Mouse (Mus musculus) limb, embryonic 11.5 days (tissue): ENCODE data around the gene Rev3l. TPM values are rescaled to one million over a fixed set of nuclear protein-coding genes. Genes with fewer than 3 reads are reported as not detected.

ENCODE experiments used
- ATAC-seq: fragments of 200-750 bp; cut with Nextera tagmentation; 2 replicates; pipeline ENCODE4 v1.8.0; 2017; ENCODE audit warnings: low read depth; ENCODE audit not compliant: insufficient number of reproducible peaks, low FRiP score, low TSS enrichment
- DNase-seq: peaks from one replicate; pipeline ENCODE4 v3.0.0-alpha.2; 2015; ENCODE audit warnings: low spot score
- H3K27ac ChIP-seq: fragments of 300-500 bp; sonication (generic); replicated peaks from 2 replicates; pipeline ENCODE4 v1.5.1; 2014; ENCODE audit warnings: low read depth, mild to moderate bottlenecking, low read length
- H3K27me3 ChIP-seq: fragments of 300-500 bp; sonication (generic); 2 replicates; pipeline ENCODE4 v1.6.1; 2014; ENCODE audit warnings: mild to moderate bottlenecking, low read length, mixed read lengths; ENCODE audit not compliant: control insufficient read depth, insufficient read depth
- H3K36me3 ChIP-seq: fragments of 300-500 bp; sonication (generic); 2 replicates; pipeline ENCODE4 v1.6.1; 2014; ENCODE audit warnings: mild to moderate bottlenecking, low read length, moderate library complexity, mixed read lengths; ENCODE audit not compliant: control insufficient read depth, insufficient read depth
- H3K4me1 ChIP-seq: fragments of 300-500 bp; sonication (generic); 2 replicates; pipeline ENCODE4 v1.6.1; 2014; ENCODE audit warnings: low read length, mixed read lengths; ENCODE audit not compliant: control insufficient read depth, insufficient read depth
- H3K4me2 ChIP-seq: fragments of 300-500 bp; sonication (generic); 2 replicates; pipeline ENCODE4 v1.6.1; 2014; ENCODE audit warnings: low read depth, mild to moderate bottlenecking, moderate library complexity; ENCODE audit not compliant: severe bottlenecking
- H3K4me3 ChIP-seq: fragments of 300-500 bp; sonication (generic); 2 replicates; pipeline ENCODE4 v1.5.1; 2014; ENCODE audit warnings: low read depth, low read length
- H3K9ac ChIP-seq: fragments of 300-500 bp; sonication (generic); 2 replicates; pipeline ENCODE4 v1.6.1; 2014; ENCODE audit warnings: mild to moderate bottlenecking, low read length
- H3K9me3 ChIP-seq: fragments of 300-500 bp; sonication (generic); 2 replicates; pipeline ENCODE4 v1.6.1; 2016; ENCODE audit warnings: low read length; ENCODE audit not compliant: control insufficient read depth
- WGBS: fragments of 180-500 bp; shearing (Covaris S2); extraction: QIAGEN DNeasy Blood & Tissue Kit; methylation state at CpG from one replicate; pipeline ENCODE4 v1.1.7; 2014; 5-methylcytosine and 5-hydroxymethylcytosine counted together
- polyA plus RNA-seq: library from polyadenylated mRNA; unstranded; fragments of >200 nt; fragmentation: Nextera tagmentation; extraction: Ambion mirVana; gene quantifications from 2 replicates; pipeline ENCODE4 v1.2.1, GENCODE M21; 2014

Rev3l gene
- polyA plus RNA-seq: 17.0 and 17.4 TPM in 2 replicates

DNA sequence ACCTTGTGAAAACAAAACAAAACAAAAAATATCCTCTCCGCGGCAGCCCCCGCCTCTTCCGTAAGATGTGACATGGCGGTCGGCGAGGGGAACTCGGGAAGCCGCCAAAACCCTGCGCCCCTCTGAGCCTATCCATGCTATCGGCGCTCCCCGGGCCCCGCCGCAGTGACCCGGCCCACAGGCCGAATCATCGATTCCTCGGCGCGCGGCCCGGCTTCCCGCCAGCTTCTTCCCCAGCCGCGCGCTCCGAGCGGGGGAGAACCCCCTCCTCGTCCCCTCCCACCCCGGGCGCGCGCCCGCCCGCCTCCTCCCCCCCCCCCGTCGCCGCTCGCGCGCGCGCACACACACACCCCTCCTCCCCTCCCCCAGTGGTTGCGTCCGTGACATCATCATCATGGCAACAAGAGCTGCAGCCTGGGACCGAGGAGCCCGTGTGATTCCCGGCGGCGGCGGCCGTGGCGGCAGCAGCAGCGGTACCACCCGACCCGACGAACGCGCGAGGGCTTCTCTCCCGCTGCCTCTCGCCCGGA, at the start of gene Rev3l:
Rev3l (plus strand) TSS at position 383 of the 530 bp plus-strand sequence.
- under 1% methylated on average over 31 of the region's 64 CpGs for WGBS
- H3K4me3 ChIP-seq: peak within 1 kb of the TSS; percentile 72
- peak within 1 kb of the TSS; percentile 82 for H3K9ac ChIP-seq
- peak within 1 kb of the TSS; percentile 98 for H3K27ac ChIP-seq
- peak within 1 kb of the TSS; percentile 70 for H3K4me2 ChIP-seq
- H3K9me3 ChIP-seq: no peaks in the 10 kb centered on the region
- H3K36me3 ChIP-seq: no peaks in the 10 kb centered on the region
- no peaks in the 10 kb centered on the region; the same call in 1 of the 2 replicates for H3K4me1 ChIP-seq
- ATAC-seq (peak; percentile 84), DNase-seq (peak; percentile 94)
- no peaks in the 10 kb centered on the region for H3K27me3 ChIP-seq

DNA sequence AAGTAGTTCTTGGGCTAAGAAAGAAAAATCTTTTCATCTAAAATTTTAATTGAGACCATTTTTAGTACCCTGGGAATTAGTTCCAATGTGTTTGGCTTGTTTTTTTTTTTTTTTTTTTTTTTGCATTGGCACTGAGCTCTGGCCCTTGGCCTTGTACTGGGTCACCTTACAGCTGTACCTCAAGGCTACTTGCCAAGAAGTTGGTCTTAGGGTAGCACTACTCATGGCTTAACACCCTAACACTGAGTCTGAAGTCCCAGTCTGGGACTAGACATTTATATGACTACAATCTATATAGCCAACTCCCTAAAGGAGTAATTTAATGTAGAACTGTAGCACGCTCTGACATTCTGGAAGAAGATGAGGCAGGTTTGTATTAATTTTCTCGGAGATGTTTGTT, 49.4 kb upstream of the Rev3l start:
- WGBS: 77% methylated on average over 2 of the region's 2 CpGs
- Histone ChIP-seq H3K27ac (no peak overlapping the region), H3K4me1 (no peaks in the 10 kb centered on the region), H3K9ac (no peak overlapping the region), H3K4me2 (no peak overlapping the region), H3K36me3 (no peaks in the 10 kb centered on the region), H3K4me3 (no peak overlapping the region), H3K27me3 (no peaks in the 10 kb centered on the region), H3K9me3 (no peaks in the 10 kb centered on the region)
- ATAC-seq (no peak), DNase-seq (no peak)

DNA sequence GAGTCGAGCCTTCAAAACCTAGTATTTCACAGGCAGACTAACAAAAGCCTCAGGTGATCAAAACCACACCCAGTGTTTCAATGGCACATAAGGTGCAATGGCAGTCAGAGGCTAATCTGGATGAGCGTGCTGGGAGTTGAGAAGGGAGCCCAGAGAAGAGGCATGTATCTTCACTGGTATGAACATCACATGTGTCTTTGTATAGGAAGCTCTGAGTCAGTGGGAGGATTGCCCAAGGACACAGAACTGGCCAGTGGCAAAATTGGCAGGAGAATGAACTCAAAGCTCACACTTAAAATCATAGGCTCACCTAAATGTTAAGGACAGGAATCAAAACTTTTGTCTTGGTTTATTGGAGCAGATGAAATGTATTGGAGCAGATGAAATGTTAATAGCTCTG, 48.4 kb upstream of the Rev3l start:
- H3K9me3 ChIP-seq: no peaks in the 10 kb centered on the region
- no peak overlapping the region for H3K4me2 ChIP-seq
- H3K27me3 ChIP-seq: no peaks in the 10 kb centered on the region
- no peak overlapping the region for H3K27ac ChIP-seq
- ATAC-seq (no peak), DNase-seq (no peak)
- WGBS: 85% methylated on average over 2 of the region's 2 CpGs
- no peaks in the 10 kb centered on the region for H3K4me1 ChIP-seq
- H3K9ac ChIP-seq: no peak overlapping the region
- no peaks in the 10 kb centered on the region for H3K36me3 ChIP-seq
- no peak overlapping the region for H3K4me3 ChIP-seq

DNA sequence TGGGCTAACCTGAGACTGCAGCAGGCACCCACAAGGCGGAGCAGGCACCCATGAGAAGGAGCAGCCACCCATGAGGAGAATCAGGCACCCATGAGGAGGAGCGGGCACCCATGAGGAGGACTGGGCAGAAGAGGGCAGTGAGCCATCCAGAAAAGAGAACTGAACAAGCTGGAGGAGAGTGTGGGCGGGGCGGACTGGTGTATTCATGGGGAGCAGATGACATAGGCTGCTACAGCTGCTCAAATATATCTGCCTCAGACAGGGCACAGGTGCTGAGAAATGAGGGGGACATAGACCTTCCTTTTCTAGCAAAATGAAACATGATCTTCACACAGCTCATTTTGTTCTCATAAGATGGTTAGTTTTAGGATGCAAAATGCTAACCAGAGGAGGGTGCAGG, 45.1 kb upstream of the Rev3l start:
- Histone ChIP-seq H3K4me3 (no peak overlapping the region), H3K27ac (no peak overlapping the region), H3K9me3 (no peaks in the 10 kb centered on the region), H3K9ac (no peak overlapping the region), H3K27me3 (no peaks in the 10 kb centered on the region), H3K4me2 (no peak overlapping the region), H3K36me3 (no peaks in the 10 kb centered on the region), H3K4me1 (no peaks in the 10 kb centered on the region)
- WGBS: 92% methylated on average over 4 of the region's 4 CpGs
- DNase-seq (no peak), ATAC-seq (no peak)

DNA sequence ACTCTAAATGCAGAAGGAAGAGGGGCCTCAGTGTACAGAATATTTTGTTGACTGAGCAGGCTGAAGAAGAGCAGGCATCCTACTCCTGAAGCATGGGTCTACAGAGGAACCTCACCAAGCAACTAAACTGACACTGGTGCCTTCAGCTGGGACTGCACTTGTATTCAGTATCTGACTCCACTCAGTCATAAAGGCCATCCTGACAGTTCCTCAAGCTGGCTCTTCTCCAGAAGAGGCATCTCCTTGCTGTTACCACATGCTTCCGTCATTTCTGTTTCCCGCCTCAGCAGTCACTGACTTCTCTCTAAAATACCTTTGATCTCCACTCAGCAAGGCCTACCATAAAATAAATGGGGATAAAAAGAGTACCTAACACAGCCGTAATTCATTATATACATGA, 44.1 kb upstream of the Rev3l start:
- H3K4me2 ChIP-seq: no peak overlapping the region
- no peaks in the 10 kb centered on the region for H3K27me3 ChIP-seq
- ATAC-seq: no peak
- DNase-seq: no peak
- H3K4me1 ChIP-seq: no peaks in the 10 kb centered on the region
- no peaks in the 10 kb centered on the region for H3K36me3 ChIP-seq
- H3K9me3 ChIP-seq: no peaks in the 10 kb centered on the region
- no peak overlapping the region for H3K9ac ChIP-seq
- no peak overlapping the region for H3K4me3 ChIP-seq
- 56% methylated on average over 3 of the region's 3 CpGs for WGBS
- H3K27ac ChIP-seq: no peak overlapping the region

DNA sequence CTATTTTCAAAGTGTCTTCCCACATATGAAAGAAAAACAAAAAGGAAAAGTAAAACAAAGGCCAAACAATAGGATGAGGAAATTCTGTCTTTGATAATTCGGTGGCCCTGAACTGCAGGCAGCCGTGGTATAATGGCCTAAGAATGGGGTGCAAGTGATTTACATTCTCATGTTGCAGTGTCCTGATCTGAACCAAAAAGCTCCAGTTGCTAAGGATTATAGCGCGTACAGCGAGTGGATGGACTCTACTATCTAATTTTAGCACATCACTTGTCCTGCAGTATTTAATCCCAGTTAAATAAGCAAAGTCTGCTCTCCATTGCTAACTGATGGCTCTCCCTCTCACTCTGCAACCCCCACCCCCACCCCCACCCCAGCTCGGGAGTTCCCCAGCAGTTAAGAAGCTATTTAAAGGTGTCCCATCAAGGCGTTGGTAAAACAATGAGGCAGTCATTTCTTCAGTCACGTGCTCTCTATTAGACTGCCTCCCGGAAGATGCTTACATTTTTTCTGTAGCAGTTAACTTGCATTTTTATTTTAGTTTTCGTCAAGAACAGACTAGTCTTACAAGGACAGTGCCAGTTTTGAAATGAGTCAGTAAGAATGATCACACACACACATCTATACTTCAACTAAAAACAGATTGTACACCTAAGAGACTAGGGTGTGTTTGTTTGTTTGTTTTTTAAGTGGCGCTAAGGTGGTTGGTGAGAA, 40.4 kb upstream of the Rev3l start:
- H3K9ac ChIP-seq: no peak overlapping the region
- DNase-seq (no peak), ATAC-seq (no peak)
- no peak overlapping the region for H3K27ac ChIP-seq
- no peaks in the 10 kb centered on the region for H3K4me1 ChIP-seq
- no peaks in the 10 kb centered on the region for H3K27me3 ChIP-seq
- H3K9me3 ChIP-seq: no peaks in the 10 kb centered on the region
- WGBS: 64% methylated on average over 11 of the region's 11 CpGs
- H3K4me2 ChIP-seq: no peak overlapping the region
- H3K4me3 ChIP-seq: no peak overlapping the region
- no peaks in the 10 kb centered on the region for H3K36me3 ChIP-seq

DNA sequence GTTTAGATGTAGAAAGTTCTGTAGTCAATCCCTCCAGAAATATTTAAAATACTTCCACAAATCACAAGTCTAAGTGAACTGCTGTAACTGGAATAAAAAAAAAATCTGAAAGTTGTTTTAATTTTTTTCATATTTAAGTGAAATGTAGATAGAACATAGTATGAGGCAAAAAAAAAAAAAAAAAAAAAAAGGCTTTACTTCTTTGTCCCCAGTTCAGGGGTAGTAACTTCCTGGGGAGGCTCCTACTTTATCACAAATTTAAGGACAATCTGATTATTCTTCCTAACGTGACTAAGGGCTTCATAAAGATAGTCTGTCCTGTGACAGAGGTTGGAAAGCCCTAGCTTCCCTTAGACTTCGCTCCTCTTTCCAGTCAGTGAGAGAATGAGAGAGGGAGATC, 39.8 kb upstream of the Rev3l start:
- no peaks in the 10 kb centered on the region for H3K9me3 ChIP-seq
- H3K4me1 ChIP-seq: no peaks in the 10 kb centered on the region
- ATAC-seq (no peak), DNase-seq (no peak)
- H3K9ac ChIP-seq: no peak overlapping the region
- no peaks in the 10 kb centered on the region for H3K27me3 ChIP-seq
- H3K36me3 ChIP-seq: no peaks in the 10 kb centered on the region
- no peak overlapping the region for H3K4me2 ChIP-seq
- H3K4me3 ChIP-seq: no peak overlapping the region
- WGBS: 85% methylated on average over 2 of the region's 2 CpGs
- H3K27ac ChIP-seq: no peak overlapping the region

DNA sequence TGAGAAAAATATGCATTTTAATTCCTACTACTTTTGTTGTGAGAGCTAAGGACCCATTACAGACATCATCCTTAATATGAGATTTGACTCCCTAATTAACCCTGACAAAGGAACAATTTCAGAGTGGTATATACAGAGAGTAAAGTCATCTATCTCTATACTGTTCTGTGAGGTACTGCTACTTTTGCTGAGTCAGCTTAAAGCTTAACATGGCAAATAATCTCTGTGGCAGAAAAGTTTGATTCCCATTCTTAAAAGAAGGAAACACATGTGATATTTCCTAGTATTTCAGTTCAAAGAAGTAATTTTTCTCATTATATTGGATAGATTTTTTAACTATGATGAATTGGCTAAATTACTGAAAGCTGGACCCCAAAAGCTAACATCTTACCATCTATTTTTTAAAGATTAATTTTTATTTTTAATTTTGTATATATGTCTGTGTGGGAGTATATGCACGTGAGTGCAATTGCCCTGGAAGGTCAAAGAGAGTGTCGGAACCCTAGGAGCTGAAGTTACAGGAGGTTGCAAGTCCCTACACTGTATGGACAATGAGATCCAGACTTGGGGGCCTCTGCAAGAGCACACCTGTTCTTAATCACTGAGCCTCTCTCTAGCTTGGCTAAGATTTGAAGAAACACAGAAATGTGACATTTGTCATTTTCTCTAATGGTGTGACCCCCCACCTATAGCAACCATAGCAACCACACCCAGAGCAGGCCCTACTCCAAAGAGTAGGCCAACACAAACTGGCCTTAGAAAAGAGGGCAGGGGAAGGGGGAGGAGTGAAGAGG, 24.0 kb upstream of the Rev3l start:
- H3K4me2 ChIP-seq: no peak overlapping the region
- H3K9ac ChIP-seq: no peak overlapping the region
- H3K4me1 ChIP-seq: 0 out of 2 replicates have a peak, but pooled peaks cover 4% of the 10 kb centered on the region
- WGBS: 20% methylated on average over 2 of the region's 2 CpGs
- no peaks in the 10 kb centered on the region for H3K27me3 ChIP-seq
- H3K9me3 ChIP-seq: no peaks in the 10 kb centered on the region
- ATAC-seq (no peak), DNase-seq (no peak)
- H3K36me3 ChIP-seq: no peaks in the 10 kb centered on the region
- no peak overlapping the region for H3K27ac ChIP-seq
- H3K4me3 ChIP-seq: no peak overlapping the region
